Comparison of ENCODE assay signal across 8 mouse cellular contexts in the genomic region with DNA sequence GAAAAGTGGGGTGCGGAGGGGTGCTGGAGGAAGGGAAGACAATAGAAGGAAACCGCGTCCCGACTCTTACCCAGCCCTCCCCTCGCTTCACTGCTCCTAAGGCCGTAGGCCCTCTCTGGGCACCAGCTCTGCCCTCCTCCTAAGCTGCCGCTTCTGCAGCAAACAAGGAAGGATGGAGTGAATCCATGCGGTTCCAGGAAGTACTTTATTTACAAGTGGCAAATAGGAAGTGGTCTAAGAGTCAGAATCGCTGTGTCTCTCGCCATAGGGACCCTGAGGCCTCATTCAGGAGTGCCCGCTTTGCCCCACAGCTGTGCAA. TPM values are rescaled to one million over a fixed set of nuclear protein-coding genes. Genes with fewer than 3 reads are reported as not detected.
DNase-seq lines count a peak whose midpoint lies in the region; TF ChIP-seq lines count a peak whose summit lies in the region.

A gene (minus strand): TSS at position 185 of the 319 bp plus-strand sequence.

- H3K27ac ChIP-seq in bone marrow macrophage, adult 2 months (ENCODE audit: insufficient read depth, low read depth, low read length), result peak within 1 kb of the TSS; percentile 89

- peaks cover 18% of the 10 kb centered on the region for H3K36me3 ChIP-seq in megakaryocyte, embryonic 14.5 days (replicated peaks; ENCODE audit: low read length)

- no peak for DNase-seq in layer of hippocampus, adult 18-20 months (ENCODE audit: low spot score in 2 of 2)
- DNase-seq in layer of hippocampus, adult 9-10 months (ENCODE audit: low spot score), result no peak
- DNase-seq in gastrocnemius, postnatal 4 days (ENCODE audit: low spot score in 2 of 2), result no peak
- no peak for DNase-seq in large intestine, adult 2 months (ENCODE audit: low read depth, low spot score)
- DNase-seq in cerebellum, postnatal 36 days, result no peak
- DNase-seq in cerebellum, adult 11 months, result no peak

- TF ChIP-seq POLR2A in bone marrow macrophage, adult 2 months (IDR thresholded peaks at IDR 0.05; ENCODE audit: borderline replicate concordance, low read depth, low read length), result no peak

- H3K4me3 ChIP-seq in bone marrow macrophage, adult 2 months (ENCODE audit: insufficient read depth, low read length), result peak within 1 kb of the TSS; percentile 93
- peak within 1 kb of the TSS; percentile 96 for H3K4me3 ChIP-seq in megakaryocyte, embryonic 14.5 days (replicated peaks)

- TF ChIP-seq CTCF in bone marrow macrophage, adult 2 months (IDR thresholded peaks at IDR 0.05; ENCODE audit: low read depth, low read length), result no peak

- no peaks in the 10 kb centered on the region for H3K9me3 ChIP-seq in megakaryocyte, embryonic 14.5 days

- H3K4me1 ChIP-seq in bone marrow macrophage, adult 2 months (ENCODE audit: control insufficient read depth, insufficient read depth, low read length), result peaks cover 33% of the 10 kb centered on the region
- H3K4me1 ChIP-seq in megakaryocyte, embryonic 14.5 days, result peaks cover 76% of the 10 kb centered on the region

- no peaks in the 10 kb centered on the region for H3K27me3 ChIP-seq in megakaryocyte, embryonic 14.5 days (replicated peaks)

- whole genome bisulfite sequencing in large intestine, adult 2 months, result 5% methylated on average over 11 of the region's 11 CpGs

RNA-seq across cellular contexts. Expression of the gene that starts here (rescaled TPM):
- 10 to 100 TPM; 66.9 to 67.5 TPM for total RNA-seq in layer of hippocampus, adult 18-20 months (2021)
- 97.7 and 101 TPM in 2 replicates for polyA plus RNA-seq in bone marrow macrophage, adult 2 months (2012; ENCODE audit: insufficient read depth, insufficient read length, missing spikeins)
- 10 to 100 TPM; 57.8 to 61.6 TPM for total RNA-seq in gastrocnemius, postnatal 4 days (2021)
- 37.2 and 60.8 TPM in 2 replicates for polyA plus RNA-seq in large intestine, adult 2 months (2012; rRNA removed)
- polyA plus RNA-seq in megakaryocyte, embryonic 14.5 days (2012; ENCODE audit: insufficient read depth, low replicate concordance), result 37.4 and 52.9 TPM in 2 replicates
